Mouse (Mus musculus) midbrain, embryonic 15.5 days (tissue): ENCODE results near the gene Tdrd7. TPM values are rescaled to one million over a fixed set of nuclear protein-coding genes. Genes with fewer than 3 reads are reported as not detected.

Experiments used
- ATAC-seq: fragments of 200-750 bp; cut with Nextera tagmentation; replicated peaks from 2 replicates; pipeline ENCODE4 v1.8.0; 2017; ENCODE audit warnings: moderate TSS enrichment
- H3K27ac ChIP-seq: fragments of 300-500 bp; sonication (generic); 2 replicates; pipeline ENCODE4 v1.5.1; 2015; ENCODE audit warnings: mild to moderate bottlenecking, inconsistent platforms
- H3K27me3 ChIP-seq: fragments of 300-500 bp; sonication (generic); replicated peaks from 2 replicates; pipeline ENCODE4 v1.6.1; 2015; ENCODE audit warnings: inconsistent platforms
- H3K36me3 ChIP-seq: fragments of 300-500 bp; sonication (generic); replicated peaks from 2 replicates; pipeline ENCODE4 v1.6.1; 2015; ENCODE audit warnings: inconsistent platforms
- H3K4me1 ChIP-seq: fragments of 300-500 bp; sonication (generic); 2 replicates; pipeline ENCODE4 v1.6.1; 2015; ENCODE audit warnings: inconsistent platforms
- H3K4me2 ChIP-seq: fragments of 300-500 bp; sonication (generic); 2 replicates; pipeline ENCODE4 v1.6.1; 2015; ENCODE audit warnings: inconsistent platforms, mild to moderate bottlenecking, moderate library complexity
- H3K4me3 ChIP-seq: fragments of 300-500 bp; sonication (generic); 2 replicates; pipeline ENCODE4 v1.5.1; 2015; ENCODE audit warnings: mild to moderate bottlenecking, inconsistent platforms
- H3K9ac ChIP-seq: fragments of 300-500 bp; sonication (generic); 2 replicates; pipeline ENCODE4 v1.6.1; 2015; ENCODE audit warnings: mild to moderate bottlenecking, inconsistent platforms
- H3K9me3 ChIP-seq: fragments of 300-500 bp; sonication (generic); 2 replicates; pipeline ENCODE4 v1.6.1; 2016; ENCODE audit warnings: inconsistent platforms
- WGBS: fragments of 180-500 bp; shearing (Covaris S2); methylation state at CpG from one replicate; pipeline ENCODE4 v1.1.7; 2015; ENCODE audit warnings: mixed read lengths; 5-methylcytosine and 5-hydroxymethylcytosine counted together
- polyA plus RNA-seq: library from polyadenylated mRNA; unstranded; fragments of >200 nt; fragmentation: Nextera tagmentation; extraction: Ambion mirVana; gene quantifications from 2 replicates; pipeline ENCODE4 v1.2.1, GENCODE M21; 2015

Tdrd7 gene
- polyA plus RNA-seq, 1 experiment from 2014 or later = 24.5 TPM

GRCm38 (mm10) chr4:46082555-46082954, 117.4 kb downstream of the Tdrd7 start:
- Histone ChIP-seq H3K9me3 (no peaks in the 10 kb centered on the region), H3K4me3 (no peak overlapping the region), H3K4me2 (no peak overlapping the region), H3K36me3 (no peaks in the 10 kb centered on the region), H3K27ac (no peak overlapping the region), H3K4me1 (no peaks in the 10 kb centered on the region), H3K9ac (no peak overlapping the region), H3K27me3 (no peaks in the 10 kb centered on the region)
- 84% methylated on average over 11 of the region's 11 CpGs for WGBS
- ATAC-seq = no peak

Other genes with a start within 250 kb of the Tdrd7 start
- gene Aldh1b1, start 166.3 kb upstream of the Tdrd7 start, polyA plus RNA-seq = 22.5 and 23.3 TPM in 2 replicates
- 57.0 and 65.1 TPM in 2 replicates for gene Igfbpl1, start 138.4 kb upstream of the Tdrd7 start, polyA plus RNA-seq
- 1.0 and 1.1 TPM in 2 replicates for gene Stra6l, start 116.7 kb upstream of the Tdrd7 start, polyA plus RNA-seq
- gene Ccdc180, start 75.0 kb upstream of the Tdrd7 start, polyA plus RNA-seq = 0.39 and 0.43 TPM in 2 replicates
- gene Tmod1, start 73.6 kb downstream of the Tdrd7 start, polyA plus RNA-seq = 0.65 and 0.83 TPM in 2 replicates
- 76.0 TPM in 2 replicates for gene Ncbp1, start 173.3 kb downstream of the Tdrd7 start, polyA plus RNA-seq
- gene Tstd2, start 173.4 kb downstream of the Tdrd7 start, polyA plus RNA-seq = 29.9 and 33.9 TPM in 2 replicates
- 30.7 and 37.2 TPM in 2 replicates for gene Xpa, start 231.0 kb downstream of the Tdrd7 start, polyA plus RNA-seq